Mouse (Mus musculus) adrenal gland, postnatal 10 days (tissue): ENCODE measurements around the gene Plekhm1. TPM values are rescaled to one million over a fixed set of nuclear protein-coding genes. Genes with fewer than 3 reads are reported as not detected.
"Not testable (repeated sequence)": the region's sequence is repeated elsewhere in the genome, so short reads cannot be mapped to it uniquely, and the experiment has no call there.

ENCODE experiments used
- DNase-seq: peaks from one replicate; pipeline ENCODE4 v3.0.0; 2021; ENCODE audit warnings: mixed read lengths
- long read RNA-seq, 2 experiments: library from polyadenylated mRNA; stranded (forward); transcript quantifications; one replicate each; pipeline ENCODE4 v2.0.0; 2021
- total RNA-seq, 2 experiments: library from RNA; stranded (reverse); gene quantifications; 2 replicates each; pipeline ENCODE4 v1.2.3; 2021

The Plekhm1 gene
- 10 to 100 TPM; 14.4 to 17.4 TPM for total RNA-seq
- long read RNA-seq, experiment 1, partial matches to known transcripts, result 3 of 7 reads
- long read RNA-seq, experiment 1, other reads (novel, unspliced or antisense), result 4 of 7 reads
- long read RNA-seq, experiment 2, partial matches to known transcripts, result 2 of 4 reads
- long read RNA-seq, experiment 2, other reads (novel, unspliced or antisense), result 2 of 4 reads

DNA sequence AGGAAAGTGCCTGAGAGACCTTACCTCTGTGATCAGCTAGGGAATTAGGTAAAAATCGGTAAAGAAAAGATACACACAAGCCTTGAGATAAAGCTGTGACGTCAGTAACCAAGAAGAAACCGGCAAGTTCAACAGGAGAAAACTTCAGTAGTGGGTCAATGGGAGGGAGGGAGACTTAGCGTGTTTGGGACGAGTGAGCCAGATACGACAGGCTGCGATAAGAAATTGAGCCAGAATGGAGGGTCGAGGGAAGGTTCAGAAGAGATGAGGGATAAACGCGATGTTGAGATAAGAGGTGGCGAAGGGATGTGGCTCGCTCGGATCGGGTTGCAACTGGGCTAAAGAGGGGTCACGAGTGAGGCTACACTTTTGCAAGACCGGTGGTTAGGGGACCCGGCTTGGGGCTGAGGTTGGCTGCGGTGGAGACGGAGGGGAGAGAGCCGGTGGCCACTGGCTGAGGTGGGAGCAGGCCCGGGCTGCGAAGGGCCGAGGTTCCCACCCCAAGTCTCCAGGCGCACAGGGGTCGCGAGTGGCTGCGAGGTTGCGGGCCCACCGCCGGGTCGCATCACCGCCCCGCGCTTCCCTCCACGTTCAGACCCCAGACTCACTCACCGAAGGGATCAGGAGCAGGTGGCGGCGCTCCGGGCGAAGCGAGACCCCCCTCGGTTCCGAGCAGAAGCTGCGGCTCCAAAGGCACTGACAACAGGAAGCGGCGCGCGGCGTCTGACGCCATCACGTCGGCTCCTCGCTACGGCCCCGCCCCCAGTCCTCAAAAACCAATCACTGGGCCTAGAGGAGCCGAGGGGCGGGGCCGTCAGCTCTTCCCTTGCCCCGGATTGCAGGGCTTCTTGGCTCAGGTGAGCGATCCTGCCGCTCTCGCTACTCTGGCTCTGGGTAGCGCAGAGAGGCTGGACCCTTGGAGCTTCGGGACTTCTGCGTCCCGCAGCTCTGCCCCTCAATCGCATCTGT is at the start of gene Plekhm1:
Gene Plekhm1 (minus strand): TSS at position 707 of the 969 bp plus-strand sequence.
- peak; percentile 96 for DNase-seq

GRCm38 (mm10) chr11:103451105-103451504 is 38.6 kb upstream of the Plekhm1 start:
- DNase-seq, result not testable (repeated sequence)

DNA sequence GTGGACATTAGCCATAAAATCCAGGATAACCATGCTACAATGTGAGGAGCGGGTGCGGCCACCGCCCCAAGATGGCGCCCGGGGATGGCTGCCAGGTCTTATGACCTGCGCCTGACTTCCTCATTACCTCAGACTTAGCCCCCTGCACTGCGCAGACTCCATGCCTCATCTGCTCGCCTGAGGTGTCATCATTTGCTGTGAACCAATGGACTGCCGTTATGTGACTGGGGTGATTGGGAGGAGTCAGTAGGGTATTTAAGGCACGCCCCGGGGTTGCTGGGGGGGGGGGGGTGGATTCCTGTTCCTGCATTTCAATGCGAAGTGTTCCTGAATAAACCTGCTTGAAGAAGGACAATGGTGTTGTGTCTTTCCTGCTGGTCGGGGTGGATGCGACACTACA is 37.2 kb upstream of the Plekhm1 start:
- DNase-seq, result not testable (repeated sequence)

GRCm38 (mm10) chr11:103443678-103444077 is 31.2 kb upstream of the Plekhm1 start:
- no peak for DNase-seq

- DNase-seq, result no peak
Observed at GRCm38 (mm10) chr11:103436282-103436681, 23.8 kb upstream of the Plekhm1 start.

DNA sequence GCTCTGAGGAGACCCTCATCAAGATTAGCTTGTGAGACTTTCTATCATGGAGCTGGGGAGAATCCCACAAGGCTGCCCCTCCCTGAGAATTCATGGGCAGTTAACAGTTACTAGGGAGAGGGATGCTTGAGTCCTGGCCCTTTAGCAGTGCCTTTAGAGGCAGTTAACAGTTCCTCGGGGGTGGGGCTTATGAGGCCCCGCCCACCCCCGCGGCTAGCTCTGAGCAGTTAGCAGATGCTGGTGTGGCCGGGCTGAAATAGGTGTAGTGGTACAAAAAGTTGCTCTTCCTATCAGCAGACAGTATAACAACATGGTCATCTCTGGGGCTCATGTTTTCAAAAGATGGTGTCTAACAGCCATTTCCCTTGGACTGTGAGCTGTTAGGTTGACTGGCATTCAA is 12.5 kb upstream of the Plekhm1 start:
- DNase-seq, result no peak

GRCm38 (mm10) chr11:103419667-103420066 is 7.2 kb upstream of the Plekhm1 start:
- DNase-seq, result no peak

- DNase-seq, result no peak
Observed at GRCm38 (mm10) chr11:103419226-103419625, 6.7 kb upstream of the Plekhm1 start.

- no peak for DNase-seq
Observed at GRCm38 (mm10) chr11:103413516-103413915, 1.0 kb upstream of the Plekhm1 start.

- DNase-seq, result no peak
Observed at GRCm38 (mm10) chr11:103412950-103413423, 500 bp upstream of the Plekhm1 start.

- DNase-seq, result no peak
Observed at GRCm38 (mm10) chr11:103411301-103411700, 1.2 kb downstream of the Plekhm1 start.

- DNase-seq, result no peak
Observed at GRCm38 (mm10) chr11:103408880-103409279, 3.6 kb downstream of the Plekhm1 start.

DNA sequence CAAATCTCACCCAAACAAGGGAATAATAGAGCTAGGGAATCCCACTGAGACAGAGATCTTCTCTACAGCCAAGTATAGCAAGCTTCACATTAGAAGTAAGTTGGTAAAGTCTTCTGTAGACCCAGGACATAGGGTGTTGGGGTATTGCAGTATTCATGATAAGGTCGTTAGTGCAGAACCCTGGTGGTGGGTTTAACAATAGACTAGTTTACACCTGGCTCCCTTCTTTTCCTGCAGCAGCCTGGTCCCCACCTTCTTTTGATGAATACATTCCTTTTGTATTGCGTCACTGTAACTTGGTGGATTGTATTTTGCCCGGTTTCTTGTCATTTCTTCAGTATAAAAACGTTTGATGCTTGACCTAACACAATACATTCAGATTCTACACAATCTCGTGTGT is 5.4 kb downstream of the Plekhm1 start:
- not testable (repeated sequence) for DNase-seq

- peak; percentile 67 for DNase-seq
Observed at GRCm38 (mm10) chr11:103406551-103406950, 5.9 kb downstream of the Plekhm1 start.

DNA sequence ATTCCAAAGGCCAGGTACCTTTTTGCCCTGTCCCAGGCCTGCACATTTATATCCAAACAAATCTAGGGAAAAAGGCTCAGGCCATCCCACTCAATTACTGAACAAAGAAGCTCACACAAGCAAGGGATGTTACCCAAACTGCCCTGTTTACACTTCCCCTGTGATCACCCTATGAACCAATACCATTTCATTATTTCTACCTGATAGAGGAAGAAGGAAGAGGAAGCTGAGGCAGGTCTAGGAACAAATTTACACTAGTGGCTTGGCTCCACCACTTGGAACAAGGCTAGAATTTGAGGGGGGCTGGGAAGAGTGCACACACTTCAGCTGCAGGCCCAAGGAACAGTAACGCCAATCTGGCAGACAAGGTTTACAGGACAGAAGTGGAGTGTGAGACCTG is 6.7 kb downstream of the Plekhm1 start:
- no peak for DNase-seq

DNA sequence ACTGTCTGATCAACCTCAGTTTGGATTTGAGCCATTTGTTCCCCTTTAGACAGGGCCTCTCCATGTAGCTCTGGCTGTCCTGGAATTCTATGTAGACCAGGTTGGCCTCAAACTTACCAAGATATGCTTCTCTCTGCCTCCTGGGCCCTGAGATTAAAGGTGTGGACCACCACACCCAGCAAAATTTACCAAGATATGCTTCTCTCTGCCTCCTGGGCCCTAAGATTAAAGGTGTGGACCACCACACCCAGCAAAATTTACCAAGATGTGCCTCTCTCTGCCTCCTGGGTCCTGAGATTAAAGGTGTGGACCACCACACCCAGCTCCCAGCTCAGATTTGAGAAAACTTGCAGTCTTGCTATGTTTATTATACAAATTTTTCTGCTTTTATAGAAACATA is 7.9 kb downstream of the Plekhm1 start:
- no peak for DNase-seq

GRCm38 (mm10) chr11:103403776-103404175 is 8.7 kb downstream of the Plekhm1 start:
- DNase-seq, result no peak

DNA sequence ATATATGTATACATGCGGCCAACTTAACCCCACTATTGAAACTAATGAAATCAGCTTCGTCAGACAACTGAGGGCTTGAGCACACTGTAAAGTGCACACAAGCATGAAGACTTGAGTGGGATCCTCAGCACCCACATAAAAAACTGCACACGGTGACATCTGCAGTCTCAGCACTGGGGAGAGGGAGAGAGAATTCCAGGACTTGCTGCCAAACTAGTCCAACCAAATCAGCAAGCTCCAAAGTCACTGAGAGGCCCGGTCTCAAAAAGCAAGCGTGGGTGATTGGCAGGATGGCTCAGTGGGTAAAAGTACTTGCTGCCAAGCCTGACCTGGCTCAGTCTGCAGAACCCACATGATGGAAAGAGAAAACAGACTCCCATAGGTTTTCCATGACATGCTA is 9.7 kb downstream of the Plekhm1 start:
- DNase-seq, result no peak

GRCm38 (mm10) chr11:103402198-103402597 is 10.3 kb downstream of the Plekhm1 start:
- DNase-seq, result peak; percentile 53

DNA sequence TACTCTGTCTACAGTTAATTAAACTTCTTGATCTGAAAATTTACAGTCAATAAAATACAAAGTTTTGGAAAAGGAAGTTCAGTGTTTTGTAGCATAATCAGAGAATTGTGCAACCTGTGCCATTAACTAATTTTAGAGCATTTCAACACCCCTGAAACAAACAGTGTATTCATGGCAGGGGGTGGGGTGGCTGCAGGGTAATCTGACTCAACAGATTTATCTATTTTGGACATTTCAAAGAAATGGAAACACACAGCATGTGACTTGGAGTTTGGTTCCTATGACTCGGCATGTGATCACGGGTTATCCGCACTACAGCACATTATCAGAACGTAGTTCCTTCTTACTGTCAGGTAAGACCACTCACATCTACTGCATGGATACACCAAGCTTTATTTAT is 12.5 kb downstream of the Plekhm1 start:
- DNase-seq, result peak; percentile 27

- DNase-seq, result no peak
Observed at GRCm38 (mm10) chr11:103399050-103399449, 13.4 kb downstream of the Plekhm1 start.

- DNase-seq, result no peak
Observed at GRCm38 (mm10) chr11:103396682-103397081, 15.8 kb downstream of the Plekhm1 start.

DNA sequence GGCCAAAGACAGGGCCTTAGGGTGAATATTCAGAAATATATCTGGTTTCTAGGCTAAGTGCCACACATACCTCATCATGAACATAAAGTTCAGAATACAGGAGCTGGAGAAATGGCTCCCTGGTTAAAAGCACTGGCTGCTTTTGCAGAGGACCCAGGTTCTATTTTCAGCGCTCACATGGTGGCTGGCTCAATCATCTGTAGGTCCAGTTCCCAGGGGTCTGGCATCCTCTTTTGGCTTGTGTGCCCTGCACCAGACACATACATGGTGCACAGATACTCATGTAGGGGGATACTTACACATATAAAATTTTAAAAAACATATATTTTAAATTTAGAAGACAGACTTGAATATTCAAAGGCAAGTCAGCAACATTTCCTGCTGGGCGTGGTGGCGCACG is 16.3 kb downstream of the Plekhm1 start:
- no peak for DNase-seq
